Mouse (Mus musculus): ENCODE results near the gene Clec16a. TPM values are rescaled to one million over a fixed set of nuclear protein-coding genes. Genes with fewer than 3 reads are reported as not detected.

Clec16a gene
- polyA plus RNA-seq, 1 experiment from 2014 or later = 11.3 TPM

DNA sequence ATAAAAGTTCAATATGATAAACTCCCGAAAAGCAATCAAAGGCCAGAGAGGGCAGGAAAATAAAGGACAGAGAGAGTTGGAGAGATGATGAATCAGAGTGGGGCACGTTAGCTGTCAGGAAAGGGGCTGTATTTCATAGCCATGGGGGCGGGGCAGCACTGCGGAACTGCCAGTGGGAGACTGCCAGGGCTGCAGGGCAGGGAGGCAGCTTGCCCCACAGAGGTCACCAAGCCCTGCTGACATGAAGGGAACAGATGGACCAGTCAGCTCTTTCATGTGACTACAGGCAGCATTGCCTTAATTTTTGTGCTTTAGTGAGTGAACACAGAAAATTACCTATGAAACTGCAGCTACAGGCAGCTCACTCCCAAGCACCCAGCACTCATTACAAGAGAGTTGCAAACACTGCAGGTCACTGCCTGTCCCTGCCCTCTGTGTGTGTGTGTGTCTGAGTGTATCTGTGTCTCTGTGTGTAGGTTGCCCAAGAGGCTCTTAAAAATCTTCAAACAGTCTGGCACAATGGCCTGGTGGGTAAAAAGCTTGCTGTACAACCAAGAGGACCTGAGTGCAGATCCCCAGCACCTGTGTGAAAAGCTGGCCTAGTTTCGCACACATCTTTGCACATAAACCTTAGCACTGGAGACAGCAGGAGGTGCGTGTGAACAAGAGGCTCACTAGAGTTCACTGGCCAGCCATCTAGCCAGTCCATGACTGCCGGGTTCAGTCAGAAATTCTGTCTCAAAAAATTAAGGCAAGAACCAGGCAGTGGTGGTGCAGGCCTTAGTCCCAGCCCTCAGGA, 168.5 kb downstream of the Clec16a start:
- no peak for TF ChIP-seq EP300 (IDR thresholded peaks at IDR 0.05; ENCODE audit: low read depth)
- TF ChIP-seq CTCF (IDR thresholded peaks at IDR 0.05; ENCODE audit: low read depth) = no peak
- 56% methylated on average over 7 of the region's 7 CpGs for WGBS (ENCODE audit: insufficient replicate concordance)
- H3K36me3 ChIP-seq (replicated peaks; ENCODE audit: insufficient read depth, low read length) = no peaks in the 10 kb centered on the region
- no peak overlapping the region for H3K4me3 ChIP-seq (ENCODE audit: low read depth, low read length)
- peak; percentile 30 for DNase-seq
- H3K27me3 ChIP-seq (ENCODE audit: insufficient read depth, low read length) = no peaks in the 10 kb centered on the region
- H3K4me1 ChIP-seq (ENCODE audit: insufficient read depth) = no peaks in the 10 kb centered on the region
- H3K9ac ChIP-seq (replicated peaks) = no peak overlapping the region
- H3K4me2 ChIP-seq (ENCODE audit: low read depth, low read length) = no peak overlapping the region
- ATAC-seq = no peak
- no peak overlapping the region for H3K27ac ChIP-seq (ENCODE audit: low read depth)
- no peaks in the 10 kb centered on the region for H3K9me3 ChIP-seq (ENCODE audit: low read length)

DNA sequence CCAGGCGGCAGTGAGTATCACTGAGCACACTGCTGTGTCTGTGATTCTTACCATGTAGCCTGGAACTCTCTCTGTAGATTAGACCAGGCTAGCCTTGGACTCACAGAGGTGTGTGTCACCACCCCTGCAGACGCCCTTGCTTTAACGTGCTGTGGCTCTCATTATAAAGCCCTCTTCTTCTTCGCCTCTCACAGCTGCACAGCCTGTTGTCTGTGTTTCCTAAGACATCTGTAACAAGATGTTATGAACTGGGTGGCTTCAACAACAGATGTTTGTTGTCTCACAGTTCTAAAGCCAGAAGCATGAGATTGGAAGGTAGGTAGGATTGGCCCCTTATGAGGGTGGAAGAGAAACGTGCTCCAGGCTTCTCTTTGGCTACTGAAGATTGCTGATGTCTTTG, 170.1 kb downstream of the Clec16a start:
- Histone ChIP-seq H3K4me1 (ENCODE audit: insufficient read depth) (no peaks in the 10 kb centered on the region), H3K4me2 (ENCODE audit: low read depth, low read length) (no peak overlapping the region), H3K36me3 (replicated peaks; ENCODE audit: insufficient read depth, low read length) (no peaks in the 10 kb centered on the region), H3K9ac (replicated peaks) (no peak overlapping the region), H3K9me3 (ENCODE audit: low read length) (no peaks in the 10 kb centered on the region), H3K4me3 (ENCODE audit: low read depth, low read length) (no peak overlapping the region), H3K27me3 (ENCODE audit: insufficient read depth, low read length) (no peaks in the 10 kb centered on the region), H3K27ac (ENCODE audit: low read depth) (no peak overlapping the region)
- WGBS (ENCODE audit: insufficient replicate concordance) = 85% methylated on average over 5 of the region's 5 CpGs
- TF ChIP-seq CTCF (IDR thresholded peaks at IDR 0.05; ENCODE audit: low read depth) = no peak
- no peak for TF ChIP-seq EP300 (IDR thresholded peaks at IDR 0.05; ENCODE audit: low read depth)
- ATAC-seq = no peak
- no peak for DNase-seq

- H3K9ac ChIP-seq (replicated peaks) = no peak overlapping the region
- DNase-seq (no peak), ATAC-seq (no peak)
- no peak overlapping the region for H3K4me3 ChIP-seq (ENCODE audit: low read depth, low read length)
- H3K36me3 ChIP-seq (replicated peaks; ENCODE audit: insufficient read depth, low read length) = no peaks in the 10 kb centered on the region
- no peaks in the 10 kb centered on the region for H3K27me3 ChIP-seq (ENCODE audit: insufficient read depth, low read length)
- no peaks in the 10 kb centered on the region for H3K9me3 ChIP-seq (ENCODE audit: low read length)
- TF ChIP-seq CTCF (IDR thresholded peaks at IDR 0.05; ENCODE audit: low read depth) (no peak), EP300 (IDR thresholded peaks at IDR 0.05; ENCODE audit: low read depth) (no peak)
- 68% methylated on average over 2 of the region's 2 CpGs for WGBS (ENCODE audit: insufficient replicate concordance)
- no peaks in the 10 kb centered on the region for H3K4me1 ChIP-seq (ENCODE audit: insufficient read depth)
- H3K27ac ChIP-seq (ENCODE audit: low read depth) = no peak overlapping the region
- no peak overlapping the region for H3K4me2 ChIP-seq (ENCODE audit: low read depth, low read length)
Measured at GRCm38 (mm10) chr16:10715632-10716031, 170.5 kb downstream of the Clec16a start.

- DNase-seq = no peak
- no peak for TF ChIP-seq EP300 (IDR thresholded peaks at IDR 0.05; ENCODE audit: low read depth)
- TF ChIP-seq CTCF (IDR thresholded peaks at IDR 0.05; ENCODE audit: low read depth) = no peak
- no peak overlapping the region for H3K4me3 ChIP-seq (ENCODE audit: low read depth, low read length)
- no peaks in the 10 kb centered on the region for H3K9me3 ChIP-seq (ENCODE audit: low read length)
- H3K27me3 ChIP-seq (ENCODE audit: insufficient read depth, low read length) = no peaks in the 10 kb centered on the region
- no peak overlapping the region for H3K27ac ChIP-seq (ENCODE audit: low read depth)
- H3K4me2 ChIP-seq (ENCODE audit: low read depth, low read length) = no peak overlapping the region
- H3K36me3 ChIP-seq (replicated peaks; ENCODE audit: insufficient read depth, low read length) = no peaks in the 10 kb centered on the region
- H3K4me1 ChIP-seq (ENCODE audit: insufficient read depth) = no peaks in the 10 kb centered on the region
- no peak for ATAC-seq
- 87% methylated on average over 2 of the region's 2 CpGs for WGBS (ENCODE audit: insufficient replicate concordance)
- no peak overlapping the region for H3K9ac ChIP-seq (replicated peaks)
Measured at GRCm38 (mm10) chr16:10716696-10717095, 171.6 kb downstream of the Clec16a start.

GRCm38 (mm10) chr16:10719971-10720370, 174.8 kb downstream of the Clec16a start:
- Histone ChIP-seq H3K4me2 (ENCODE audit: low read depth, low read length) (no peak overlapping the region), H3K9ac (replicated peaks) (no peak overlapping the region), H3K4me3 (ENCODE audit: low read depth, low read length) (no peak overlapping the region), H3K27me3 (ENCODE audit: insufficient read depth, low read length) (no peaks in the 10 kb centered on the region), H3K36me3 (replicated peaks; ENCODE audit: insufficient read depth, low read length) (no peaks in the 10 kb centered on the region), H3K9me3 (ENCODE audit: low read length) (no peaks in the 10 kb centered on the region), H3K27ac (ENCODE audit: low read depth) (no peak overlapping the region), H3K4me1 (ENCODE audit: insufficient read depth) (no peaks in the 10 kb centered on the region)
- WGBS (ENCODE audit: insufficient replicate concordance) = 68% methylated on average over 6 of the region's 6 CpGs
- TF ChIP-seq CTCF (IDR thresholded peaks at IDR 0.05; ENCODE audit: low read depth) = no peak
- TF ChIP-seq EP300 (IDR thresholded peaks at IDR 0.05; ENCODE audit: low read depth) = no peak
- ATAC-seq = no peak
- no peak for DNase-seq

DNA sequence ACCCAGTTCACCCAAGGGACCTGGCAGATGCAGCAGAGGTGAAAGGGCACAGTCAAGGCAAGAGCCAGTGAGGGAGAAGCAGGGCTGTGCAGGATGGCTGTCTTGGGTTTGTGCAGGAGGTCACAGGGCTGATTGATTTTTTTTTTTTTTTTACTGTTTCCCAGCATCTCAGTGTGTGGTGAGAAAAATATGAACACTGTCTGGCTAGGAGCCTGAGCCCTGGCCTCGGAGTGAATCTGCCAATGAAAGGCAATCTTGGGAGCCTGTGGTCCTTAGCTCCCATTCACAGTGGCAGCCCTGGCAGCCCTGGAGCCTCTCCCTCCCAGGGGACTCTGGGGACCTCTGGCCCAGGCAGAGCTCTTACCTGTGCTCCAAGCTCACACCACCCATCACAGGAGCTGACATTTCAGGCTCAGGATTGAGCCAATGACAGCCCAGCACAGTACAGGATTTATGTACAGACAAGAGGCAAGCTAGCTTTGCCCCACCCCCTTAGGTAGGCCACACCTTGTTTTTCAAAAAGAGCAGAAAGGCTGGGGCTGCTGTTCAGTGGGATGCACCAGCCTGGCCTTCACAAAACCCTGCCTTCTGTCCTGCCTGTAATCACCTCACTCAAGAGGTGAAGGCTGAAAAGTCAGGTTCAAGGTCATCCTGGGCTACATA, 177.9 kb downstream of the Clec16a start:
- H3K9ac ChIP-seq (replicated peaks) = no peak overlapping the region
- no peak for TF ChIP-seq CTCF (IDR thresholded peaks at IDR 0.05; ENCODE audit: low read depth)
- no peak for TF ChIP-seq EP300 (IDR thresholded peaks at IDR 0.05; ENCODE audit: low read depth)
- H3K9me3 ChIP-seq (ENCODE audit: low read length) = no peaks in the 10 kb centered on the region
- DNase-seq = no peak
- no peaks in the 10 kb centered on the region for H3K36me3 ChIP-seq (replicated peaks; ENCODE audit: insufficient read depth, low read length)
- 36% methylated on average over 1 of the region's 1 CpGs for WGBS (ENCODE audit: insufficient replicate concordance)
- H3K4me1 ChIP-seq (ENCODE audit: insufficient read depth) = no peaks in the 10 kb centered on the region
- ATAC-seq = 0 out of 2 replicates have a peak, but pooled peaks have one; percentile 21
- no peak overlapping the region for H3K4me2 ChIP-seq (ENCODE audit: low read depth, low read length)
- H3K27me3 ChIP-seq (ENCODE audit: insufficient read depth, low read length) = no peaks in the 10 kb centered on the region
- no peak overlapping the region for H3K27ac ChIP-seq (ENCODE audit: low read depth)
- H3K4me3 ChIP-seq (ENCODE audit: low read depth, low read length) = no peak overlapping the region
